Mouse (Mus musculus) B cell, adult 2 months (primary cell): Measurements from ENCODE around the gene Grid2.

Source experiments
- DNase-seq, 2 experiments: peaks; one replicate each; pipeline ENCODE4 v3.0.0; 2022

The Grid2 gene

DNA sequence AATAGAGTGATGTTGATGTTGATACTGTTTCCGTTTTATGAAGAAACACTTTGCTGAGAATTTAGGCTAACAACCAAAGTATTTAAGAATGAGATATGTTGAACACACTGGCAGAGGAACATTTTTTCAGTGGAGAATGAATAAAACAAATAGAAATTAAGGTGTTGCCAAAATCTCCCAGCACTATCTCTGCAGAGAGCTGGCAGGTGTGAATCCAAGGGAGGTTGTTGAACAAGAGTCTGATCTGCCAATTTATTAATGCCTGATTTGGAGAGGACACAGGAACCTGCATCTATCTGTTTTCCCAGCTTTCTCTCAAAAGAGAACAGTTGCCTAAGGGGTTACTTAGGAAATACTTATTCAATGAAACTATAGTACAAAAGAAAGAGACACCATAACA is 822.2 kb downstream of the Grid2 start:
- no peak for DNase-seq

- no peak for DNase-seq
Observed at GRCm38 (mm10) chr6:64098662-64099061, 843.0 kb downstream of the Grid2 start.

GRCm38 (mm10) chr6:64114594-64114993 is 858.9 kb downstream of the Grid2 start:
- no peak for DNase-seq

DNA sequence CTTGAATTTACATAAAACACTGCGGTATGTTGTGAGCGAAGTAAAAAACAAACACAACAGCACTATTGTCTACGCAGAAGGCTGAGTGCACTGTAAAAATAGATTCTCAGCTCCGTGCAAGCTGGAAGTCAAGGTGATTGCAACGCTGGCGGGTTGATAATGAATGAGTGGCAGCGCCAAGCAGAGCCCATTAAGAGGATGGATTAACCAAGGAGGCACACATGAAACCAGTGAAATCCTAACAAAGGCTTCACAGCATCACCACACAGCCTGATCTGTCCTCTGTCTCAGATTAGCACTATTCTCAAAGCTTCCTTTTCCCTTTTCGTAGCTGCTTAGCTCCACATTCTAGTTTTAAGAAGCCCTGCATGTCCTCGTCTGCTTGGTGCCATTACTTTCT is 880.6 kb downstream of the Grid2 start:
- DNase-seq: no peak

DNA sequence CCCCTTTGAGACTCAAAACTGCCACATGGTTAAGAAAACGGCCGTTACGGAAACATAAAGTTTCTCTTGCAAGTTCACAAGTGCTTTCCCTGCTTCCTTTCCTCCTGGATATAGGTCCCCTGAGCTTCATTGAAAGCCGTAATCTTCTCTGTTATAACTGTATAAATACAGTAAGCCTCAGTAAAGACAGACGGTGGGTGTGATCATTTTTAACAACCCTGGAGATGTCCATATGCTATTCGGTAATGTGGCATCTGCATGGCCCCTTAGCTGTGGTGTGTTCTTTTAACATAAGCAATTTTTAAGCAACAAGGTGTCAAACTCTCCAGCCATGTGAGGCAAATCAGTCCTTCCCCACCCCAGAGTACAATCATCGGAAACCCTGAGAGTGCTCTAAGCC is 892.9 kb downstream of the Grid2 start:
- DNase-seq: no peak

- no peak for DNase-seq
Observed at GRCm38 (mm10) chr6:64174995-64175612, 919.4 kb downstream of the Grid2 start.

DNA sequence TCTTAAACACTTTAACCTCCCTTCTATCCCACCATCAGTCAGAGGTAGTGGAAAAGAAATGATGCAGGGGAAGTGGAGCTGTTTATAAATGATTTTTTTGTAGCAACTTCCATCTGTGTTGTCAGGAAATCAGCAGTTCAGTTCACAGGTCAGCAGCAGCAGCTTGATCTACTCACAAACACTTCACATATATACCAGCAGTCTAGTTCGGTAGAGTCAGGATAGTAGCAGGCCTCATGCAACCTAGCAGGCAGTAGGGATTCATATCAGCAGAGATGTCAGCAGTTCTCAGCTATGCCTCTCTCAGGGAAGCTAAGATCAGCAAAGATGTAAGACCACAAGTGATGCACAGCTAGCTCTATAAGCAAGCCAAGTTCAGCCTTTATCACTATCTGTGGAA is 938.0 kb downstream of the Grid2 start:
- DNase-seq: no peak

DNA sequence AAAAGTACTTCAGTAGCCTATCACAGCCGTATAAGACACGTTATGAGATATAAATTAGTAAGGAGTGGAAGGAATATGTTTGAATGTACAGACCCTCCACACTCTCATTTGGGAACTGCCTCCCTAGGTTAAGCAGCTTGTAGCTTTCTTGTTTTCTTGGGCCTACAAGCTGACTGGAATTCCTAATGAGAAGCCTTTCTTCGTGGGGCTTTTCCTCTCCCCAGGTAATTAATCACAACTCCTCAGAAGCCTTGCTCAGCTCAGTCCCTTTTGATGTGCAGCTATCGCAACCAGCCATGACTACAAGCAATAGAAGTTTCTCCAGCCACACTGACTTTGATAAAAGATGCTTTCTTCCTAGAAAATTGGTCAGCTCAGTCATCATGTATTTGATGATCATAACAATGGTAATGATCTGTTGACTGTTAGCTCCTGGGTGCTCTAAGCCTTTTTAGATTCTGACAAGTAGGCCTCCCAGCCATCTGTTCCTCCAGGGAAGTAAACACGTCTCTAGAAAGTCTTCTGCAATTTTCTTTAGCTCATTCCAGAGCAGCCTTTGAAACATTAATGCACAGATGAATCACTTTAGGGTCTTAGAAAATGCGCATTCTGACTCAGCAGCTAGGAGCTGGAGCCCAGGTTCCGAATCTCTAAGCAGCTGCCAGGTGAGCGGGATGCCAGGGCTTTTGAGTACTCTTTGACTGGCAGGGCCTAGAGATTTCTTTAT is 946.9 kb downstream of the Grid2 start:
- no peak for DNase-seq

GRCm38 (mm10) chr6:64236351-64236750 is 980.7 kb downstream of the Grid2 start:
- no peak for DNase-seq

DNA sequence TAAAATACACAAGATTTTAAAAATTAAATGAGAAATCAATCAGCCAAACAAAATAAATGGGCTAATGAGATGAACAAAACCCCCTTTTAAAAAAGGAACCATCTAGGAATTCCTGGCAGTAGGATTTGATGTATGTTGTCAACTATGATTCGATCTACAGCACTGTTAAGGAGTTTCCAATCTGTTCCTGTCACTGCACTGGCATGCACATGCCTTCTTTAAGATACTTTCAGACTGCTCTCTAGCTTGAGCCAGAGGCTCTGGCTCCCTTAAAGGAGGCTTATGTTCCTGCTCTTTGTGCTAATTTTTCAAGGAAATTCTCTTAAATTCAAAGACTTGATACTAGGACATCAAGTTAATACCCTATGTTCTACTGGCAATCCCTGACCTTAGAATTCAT is 984.9 kb downstream of the Grid2 start:
- no peak for DNase-seq

GRCm38 (mm10) chr6:64245951-64246350 is 990.3 kb downstream of the Grid2 start:
- DNase-seq: no peak

- DNase-seq: no peak
Observed at GRCm38 (mm10) chr6:64251041-64251440, 995.4 kb downstream of the Grid2 start.

- DNase-seq: no peak
Observed at GRCm38 (mm10) chr6:64263517-64263916, 1007.8 kb downstream of the Grid2 start.

DNA sequence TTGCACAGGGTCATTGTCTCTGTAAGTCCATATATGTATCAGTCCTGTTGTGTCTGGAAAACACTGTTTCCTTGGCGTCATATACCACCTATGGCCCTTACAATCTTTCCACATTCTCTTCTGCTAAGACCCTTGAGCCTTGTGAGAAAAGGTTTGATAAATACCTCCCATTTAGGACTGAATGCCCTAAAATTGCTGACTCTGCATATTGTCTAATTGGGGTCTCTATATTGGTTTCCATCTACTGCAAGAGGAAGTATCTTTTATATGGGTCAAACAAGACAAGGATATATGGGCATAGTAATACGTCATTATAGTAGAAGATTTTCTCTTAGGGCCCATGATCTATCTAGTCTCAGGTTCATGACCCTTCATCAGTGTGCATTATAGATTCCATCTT is 1008.5 kb downstream of the Grid2 start:
- DNase-seq: no peak

GRCm38 (mm10) chr6:64274319-64275114 is 1018.8 kb downstream of the Grid2 start:
- DNase-seq: no peak

DNA sequence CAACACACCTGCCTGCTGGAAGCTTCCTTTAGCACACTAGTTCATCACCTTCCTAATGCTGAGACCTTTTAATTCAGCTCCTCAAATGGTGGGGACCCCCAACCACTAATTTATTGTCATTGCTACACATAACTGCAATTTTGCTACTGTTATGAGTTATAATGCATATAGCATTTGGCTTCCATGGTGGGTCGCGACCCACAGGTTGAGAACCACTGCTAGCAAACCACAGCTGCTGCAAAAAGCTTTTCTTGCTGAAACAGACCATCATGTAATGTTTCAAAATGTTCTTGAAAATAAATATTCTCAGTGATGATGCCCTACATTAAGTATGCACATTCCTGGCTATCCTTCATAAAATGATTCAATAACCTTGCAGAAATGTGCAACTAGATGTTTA is 1024.3 kb downstream of the Grid2 start:
- no peak for DNase-seq

GRCm38 (mm10) chr6:64293761-64294160 is 1038.1 kb downstream of the Grid2 start:
- DNase-seq: no peak

- no peak for DNase-seq
Observed at GRCm38 (mm10) chr6:64297633-64298032, 1042.0 kb downstream of the Grid2 start.

GRCm38 (mm10) chr6:64304709-64305476 is 1049.2 kb downstream of the Grid2 start:
- DNase-seq: no peak

- DNase-seq: no peak
Observed at GRCm38 (mm10) chr6:64308631-64309030, 1053.0 kb downstream of the Grid2 start.

- DNase-seq: no peak
Observed at GRCm38 (mm10) chr6:64313132-64313531, 1057.5 kb downstream of the Grid2 start.

DNA sequence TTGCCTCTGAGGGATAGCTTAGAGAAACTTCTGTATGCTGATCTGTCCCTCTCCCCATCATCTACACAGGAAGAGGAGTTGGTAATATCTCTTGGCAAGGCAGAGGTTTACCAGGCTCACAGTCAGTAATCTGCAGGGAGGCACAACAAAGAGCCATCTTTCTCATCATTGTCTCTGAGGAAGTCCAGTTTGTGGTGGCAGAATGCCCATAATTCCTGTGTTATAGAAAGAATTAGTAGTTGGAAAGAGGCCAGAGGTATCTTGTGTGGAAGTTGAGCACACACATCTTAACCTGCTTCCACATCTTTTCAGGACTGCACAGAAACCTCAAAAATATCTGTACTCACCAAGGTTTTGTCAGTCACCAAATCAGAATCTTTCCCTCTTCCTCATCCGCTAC is 1071.3 kb downstream of the Grid2 start:
- DNase-seq: no peak

- no peak for DNase-seq
Observed at GRCm38 (mm10) chr6:64327876-64328275, 1072.2 kb downstream of the Grid2 start.
